Mouse (Mus musculus) heart, adult 8-10 months (tissue): ENCODE measurements around the gene Aurkb. TPM values are rescaled to one million over a fixed set of nuclear protein-coding genes. Genes with fewer than 3 reads are reported as not detected.
"Not testable (repeated sequence)": the region's sequence is repeated elsewhere in the genome, so short reads cannot be mapped to it uniquely, and the experiment has no call there.

Experiments used
- DNase-seq: peaks from one replicate; pipeline ENCODE4 v3.0.0; 2022; ENCODE audit warnings: low spot score
- total RNA-seq, 4 experiments: library from RNA; stranded (reverse); gene quantifications; 2 replicates each; pipeline ENCODE4 v1.2.4; 2022

Gene Aurkb
- total RNA-seq, 4 experiments from 2014 or later = 0.33 to 0.75 TPM; not detected in 2

DNA sequence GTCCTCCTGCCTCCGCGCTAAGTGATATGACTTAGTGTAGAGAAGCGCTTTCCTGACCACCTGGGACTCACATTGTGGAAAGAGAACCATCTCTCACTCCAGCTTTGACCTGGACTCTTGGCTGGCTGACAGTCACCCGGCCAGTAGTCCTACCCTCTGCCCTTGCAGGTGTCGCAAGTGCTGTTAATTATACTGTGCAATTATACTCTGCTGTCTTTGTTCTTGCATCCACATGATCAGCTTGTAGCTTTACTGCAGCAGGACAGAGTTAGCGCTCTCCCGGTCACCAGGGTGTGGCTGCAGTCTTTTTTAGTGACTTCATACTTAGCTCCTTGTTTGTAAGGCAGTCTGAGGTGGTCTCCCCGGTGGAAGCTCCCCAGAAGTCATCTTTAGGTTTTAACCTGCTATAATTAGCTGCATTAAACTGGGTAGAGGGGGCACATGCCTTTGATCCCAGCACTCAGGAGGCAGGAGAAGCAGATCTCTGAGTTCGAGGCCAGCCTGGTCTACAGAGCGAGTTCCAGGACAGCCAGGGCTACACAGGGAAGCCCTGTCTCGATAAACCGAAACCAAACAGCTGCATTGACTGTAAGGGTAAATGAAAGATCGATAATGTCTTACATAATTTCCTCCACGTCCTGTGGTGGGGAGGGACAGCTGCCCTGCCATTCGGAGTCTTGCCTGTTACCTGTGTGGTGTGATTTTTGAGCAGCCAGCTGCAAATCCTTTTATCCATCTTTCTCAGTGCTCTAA is 34.8 kb downstream of the Aurkb start:
- DNase-seq = no peak

DNA sequence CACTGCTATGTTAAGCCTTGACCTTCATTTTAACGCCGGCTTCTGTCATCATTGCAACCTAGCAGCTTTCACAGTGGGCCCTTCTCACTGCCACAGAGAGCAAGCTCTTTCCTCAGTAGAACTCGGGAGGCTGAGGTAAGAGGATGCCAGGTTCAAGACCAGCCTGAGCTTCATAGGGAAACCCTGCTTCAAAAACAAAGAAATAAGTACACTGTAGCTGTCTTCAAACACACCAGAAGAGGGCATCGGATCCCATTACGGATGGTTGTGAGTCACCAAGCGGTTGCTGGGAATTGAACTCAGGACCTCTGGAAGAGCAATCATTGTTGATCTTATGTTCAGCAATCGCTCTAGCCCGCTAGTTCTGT is 35.4 kb downstream of the Aurkb start:
- DNase-seq = no peak

DNA sequence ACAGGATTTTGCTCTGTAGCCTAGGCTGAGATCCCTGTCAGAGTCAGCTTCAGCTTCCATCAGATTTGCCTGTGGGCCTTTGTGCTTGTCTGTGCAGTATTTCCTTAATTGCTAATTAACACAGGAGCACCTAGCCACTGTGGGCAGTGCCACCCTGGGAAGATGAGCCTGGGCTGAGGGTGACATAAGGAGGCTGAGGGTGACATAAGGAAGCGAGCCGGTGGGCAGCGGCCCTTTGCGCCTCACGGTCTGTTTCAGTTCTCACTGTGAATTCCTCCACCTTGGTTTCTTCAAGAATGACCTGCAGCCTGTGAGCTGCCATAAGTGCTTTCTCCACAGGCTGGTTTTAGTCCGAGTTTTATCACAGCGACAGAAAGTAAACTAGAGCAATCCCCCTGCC is 36.2 kb downstream of the Aurkb start:
- DNase-seq = no peak

DNA sequence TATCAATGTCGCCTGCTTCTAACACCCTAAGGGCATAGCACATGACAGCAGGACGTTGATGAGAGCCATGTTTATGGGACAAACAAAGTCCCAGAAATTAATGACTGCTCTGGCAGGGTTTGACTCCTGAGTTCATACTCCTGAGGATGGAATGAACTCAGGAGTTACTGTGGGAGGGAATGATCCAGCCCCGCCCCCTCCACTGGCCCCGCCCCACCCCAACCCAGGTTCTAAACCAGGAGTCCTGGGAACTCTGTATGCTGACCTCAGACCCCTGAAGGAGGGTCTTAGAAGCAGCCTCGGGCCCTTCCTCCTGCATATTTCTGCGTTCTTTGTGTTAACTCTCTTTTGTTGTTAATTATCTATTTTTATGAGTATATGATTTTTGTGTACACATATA is 40.2 kb downstream of the Aurkb start:
- no peak for DNase-seq

DNA sequence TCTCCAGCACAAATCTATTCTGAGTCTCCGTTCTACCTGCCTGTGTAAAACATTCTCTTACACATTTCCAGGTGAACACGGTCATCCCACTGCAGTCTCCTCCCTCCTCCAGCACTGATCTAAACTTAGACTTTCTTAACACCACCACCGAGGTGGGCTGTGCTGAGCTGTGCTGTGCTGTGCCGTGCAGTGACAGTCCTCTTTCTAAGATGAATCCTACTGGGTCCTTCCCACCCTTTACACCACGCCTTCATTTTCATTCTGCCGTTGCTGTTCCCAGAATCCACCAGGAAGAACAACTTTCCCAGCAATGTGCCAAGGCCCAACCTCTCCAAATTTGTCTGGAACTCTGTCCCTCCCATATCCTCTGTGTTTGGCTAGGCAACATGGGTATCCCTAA is 40.9 kb downstream of the Aurkb start:
- DNase-seq = no peak

DNA sequence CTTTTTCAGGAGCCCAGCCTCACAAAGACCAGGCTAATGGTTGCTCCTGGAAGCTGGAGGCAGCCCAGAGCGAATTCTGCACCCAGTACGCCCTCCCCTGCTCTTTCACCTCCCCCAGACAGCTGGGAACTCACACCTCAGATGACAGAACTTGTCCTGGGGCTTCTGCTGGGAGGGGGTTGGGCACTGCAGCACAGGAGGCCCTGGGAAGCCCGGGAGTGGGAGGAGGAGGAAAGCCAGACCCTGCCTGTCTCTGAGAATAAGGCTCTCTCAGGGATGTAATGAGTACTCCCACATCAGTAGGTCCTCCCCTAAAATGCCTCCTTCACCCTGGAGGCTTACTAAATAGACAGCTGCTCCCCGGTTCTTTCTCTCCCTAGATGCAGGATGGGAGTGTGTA is 41.6 kb downstream of the Aurkb start:
- no peak for DNase-seq

DNA sequence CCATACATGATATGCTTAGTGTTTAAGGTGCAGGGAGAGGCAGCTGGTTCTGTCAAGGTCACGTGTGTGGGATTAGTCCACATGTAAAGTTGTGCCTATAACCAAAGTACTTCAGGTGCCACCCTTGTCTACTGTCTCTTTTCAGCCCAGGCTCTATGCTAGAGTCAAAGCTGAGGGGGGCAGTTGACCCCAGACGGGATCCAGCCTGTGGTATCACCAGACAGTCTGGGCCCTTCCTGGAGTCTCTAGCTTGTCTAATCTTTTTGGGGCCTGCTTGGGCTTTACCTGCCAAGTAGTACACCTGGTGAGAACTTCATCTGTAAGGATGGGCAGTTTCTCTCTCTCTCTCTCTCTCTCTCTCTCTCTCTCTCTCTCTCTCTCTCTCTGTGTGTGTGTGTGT is 42.1 kb downstream of the Aurkb start:
- DNase-seq = no peak

DNA sequence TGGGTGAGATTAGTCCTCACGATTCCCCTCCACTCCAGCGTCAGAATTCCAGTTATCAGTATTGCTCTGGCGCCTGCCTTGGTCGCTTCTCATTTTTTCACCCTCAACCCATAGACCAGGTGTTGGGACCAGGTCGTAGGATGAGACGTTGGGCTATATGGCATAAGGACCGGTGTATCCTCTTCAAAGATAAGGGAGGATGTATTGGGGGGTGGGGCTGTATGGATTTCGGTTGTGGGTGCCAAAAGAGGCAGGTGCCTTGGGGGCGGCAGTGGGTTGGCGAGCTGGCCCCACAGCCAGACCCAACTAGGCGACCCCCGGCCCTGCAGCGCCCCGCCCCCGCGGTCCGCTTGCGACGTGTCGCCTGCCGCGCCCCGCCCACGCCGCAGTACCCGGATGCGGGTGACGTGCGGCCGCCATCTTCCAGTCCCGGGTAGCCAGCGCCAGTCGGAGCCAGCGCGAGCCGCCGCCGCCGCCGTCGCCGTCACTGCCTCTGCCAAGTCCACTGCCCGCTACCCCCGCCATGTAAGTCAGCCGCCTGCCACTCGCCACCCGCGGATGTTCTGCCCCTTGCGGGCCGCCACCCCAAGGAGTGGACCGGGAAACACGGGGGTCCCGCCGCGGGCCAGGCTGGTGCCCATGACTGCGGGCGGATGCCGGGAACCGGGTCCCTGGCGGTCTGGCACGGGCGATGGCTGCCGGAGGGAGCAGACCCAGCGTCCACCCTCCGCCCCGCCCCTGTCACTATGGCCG is 42.8 kb downstream of the Aurkb start, which contains the start of gene Vamp2:
Vamp2 (plus strand) TSS at position 388 of the 753 bp plus-strand sequence.
- peak; percentile 89 for DNase-seq

DNA sequence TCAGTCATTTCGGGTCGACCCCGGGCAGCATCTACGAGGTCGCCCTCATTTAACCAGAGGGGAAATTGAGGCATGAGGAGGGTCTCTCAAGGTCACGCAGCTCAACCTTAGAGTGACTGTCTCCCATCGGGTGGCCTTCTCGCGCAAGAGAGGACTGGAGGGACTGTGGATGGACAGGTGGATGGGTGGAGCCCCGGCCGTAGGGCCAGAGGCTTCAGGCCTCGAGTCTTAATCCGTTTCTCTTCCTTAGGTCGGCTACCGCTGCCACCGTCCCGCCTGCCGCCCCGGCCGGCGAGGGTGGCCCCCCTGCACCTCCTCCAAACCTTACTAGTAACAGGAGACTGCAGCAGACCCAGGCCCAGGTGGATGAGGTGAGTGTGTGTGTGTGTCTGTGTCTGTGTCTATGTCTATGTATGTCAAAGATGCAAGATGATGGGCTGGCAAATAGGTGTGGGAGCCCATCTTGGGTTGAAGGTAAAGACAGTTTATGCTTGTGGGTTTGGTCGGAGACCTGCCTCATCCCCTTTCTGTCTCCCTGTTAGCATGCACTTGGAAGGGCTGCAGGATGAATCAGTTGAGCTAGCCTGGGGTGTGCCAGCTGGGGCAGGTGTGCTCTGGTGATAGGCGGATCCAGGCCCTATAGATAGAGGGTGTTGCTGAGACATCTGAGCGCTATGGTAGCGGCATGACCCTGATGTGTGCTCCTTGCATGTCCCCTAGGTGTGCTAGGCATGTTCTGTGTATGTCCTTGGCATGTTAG is 43.6 kb downstream of the Aurkb start:
- no peak for DNase-seq

DNA sequence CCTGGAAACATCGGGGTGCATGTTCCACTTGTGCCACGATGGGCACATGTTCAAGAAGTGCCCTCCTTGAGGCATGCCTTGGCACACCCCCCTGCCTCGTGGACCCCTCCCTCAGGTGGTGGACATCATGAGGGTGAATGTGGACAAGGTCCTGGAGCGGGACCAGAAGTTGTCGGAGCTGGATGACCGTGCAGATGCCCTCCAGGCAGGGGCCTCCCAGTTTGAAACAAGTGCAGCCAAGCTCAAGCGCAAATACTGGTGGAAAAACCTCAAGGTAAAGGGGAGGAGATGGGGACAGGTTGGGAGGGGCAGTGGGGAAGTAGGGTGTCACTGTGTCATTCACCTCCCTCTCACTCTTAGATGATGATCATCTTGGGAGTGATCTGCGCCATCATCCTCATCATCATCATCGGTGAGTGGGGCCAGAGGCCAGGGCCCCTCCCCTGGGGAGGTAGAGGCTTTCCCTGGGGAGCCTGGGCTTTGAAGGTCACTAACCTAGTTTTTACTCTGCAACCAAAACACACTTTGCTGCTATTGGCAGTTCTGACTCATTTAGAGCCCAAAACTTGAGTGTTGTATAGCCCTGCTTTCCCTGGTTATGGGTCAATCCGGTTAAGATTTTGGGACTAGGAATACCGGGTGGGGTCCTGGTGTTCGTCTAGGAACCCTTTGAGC is 44.3 kb downstream of the Aurkb start:
- no peak for DNase-seq

DNA sequence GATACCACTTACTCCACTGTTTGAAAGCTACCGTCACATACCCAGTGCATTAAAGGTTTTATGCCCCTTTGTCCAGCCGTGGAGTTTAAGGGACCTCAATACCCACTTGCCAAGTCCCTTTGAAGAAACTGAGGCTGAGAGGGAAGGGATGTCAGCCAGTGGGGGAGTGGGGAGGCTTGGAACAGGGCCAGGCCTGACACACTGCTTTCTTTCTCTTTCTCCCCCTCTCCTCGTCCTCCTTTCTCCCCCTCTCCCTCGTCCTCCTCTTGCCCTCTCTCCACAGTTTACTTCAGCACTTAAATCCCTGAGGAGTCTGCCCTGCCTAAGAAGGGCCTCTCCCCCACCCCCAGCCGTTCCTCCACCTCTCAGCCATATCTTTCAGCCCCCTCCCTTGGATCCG is 44.9 kb downstream of the Aurkb start:
- no peak for DNase-seq

DNA sequence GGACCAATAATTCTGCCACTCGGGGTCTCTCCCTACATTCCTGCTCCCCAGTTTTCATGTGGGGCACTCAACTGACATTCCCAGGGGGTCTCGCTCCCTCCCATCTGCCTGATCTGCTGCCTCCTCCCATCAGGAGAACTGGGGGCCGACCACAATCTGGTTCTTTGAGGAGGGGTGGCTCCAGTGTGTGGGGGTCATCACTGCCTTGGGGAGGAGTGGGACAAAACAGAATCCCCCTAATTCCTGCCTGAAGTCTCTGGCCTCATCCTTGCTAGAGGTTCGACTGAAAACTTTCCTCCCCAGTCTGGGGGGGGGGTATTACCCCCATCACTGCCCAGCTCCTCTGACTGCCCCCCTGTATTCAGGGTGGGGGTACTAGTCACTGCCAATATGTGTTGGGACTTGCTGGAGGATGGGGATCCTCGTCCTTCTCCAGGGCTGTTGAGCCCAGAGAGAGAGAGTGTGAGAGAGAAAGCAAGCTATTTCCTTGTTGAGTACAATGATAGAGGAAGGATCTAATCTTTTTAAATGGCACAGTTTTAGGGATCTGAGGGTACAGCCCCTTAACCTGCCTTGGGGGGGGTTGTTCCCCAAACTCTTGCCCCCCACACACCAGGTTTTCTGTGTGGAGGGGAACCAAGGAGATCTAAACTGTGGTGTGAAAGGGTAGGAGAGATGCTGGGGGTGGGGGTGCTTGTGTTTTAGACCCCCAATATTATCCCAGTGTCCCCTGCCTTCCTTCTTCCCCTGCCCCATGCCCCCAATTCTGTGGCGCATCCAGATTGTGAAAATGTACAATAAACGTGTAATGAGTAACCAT is 46.3 kb downstream of the Aurkb start:
- DNase-seq = no peak

DNA sequence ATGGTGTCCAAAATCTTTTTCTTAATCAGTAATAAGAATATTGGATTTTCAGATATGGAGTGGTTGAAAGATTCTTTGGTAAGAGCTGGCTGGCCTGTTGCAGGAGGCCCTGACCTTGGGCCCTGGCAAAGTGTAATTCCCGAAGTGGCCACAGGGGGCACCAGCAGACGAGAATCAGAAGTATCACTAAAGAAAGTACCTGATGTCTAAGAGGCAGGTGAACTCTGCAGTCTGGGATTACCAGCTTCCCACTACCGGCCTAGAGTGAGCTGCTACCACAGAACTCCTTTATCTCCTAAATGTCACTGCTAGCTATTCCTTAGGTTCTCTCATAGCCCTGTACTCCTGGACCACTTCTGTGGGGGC is 46.9 kb downstream of the Aurkb start:
- peak; percentile 88 for DNase-seq

DNA sequence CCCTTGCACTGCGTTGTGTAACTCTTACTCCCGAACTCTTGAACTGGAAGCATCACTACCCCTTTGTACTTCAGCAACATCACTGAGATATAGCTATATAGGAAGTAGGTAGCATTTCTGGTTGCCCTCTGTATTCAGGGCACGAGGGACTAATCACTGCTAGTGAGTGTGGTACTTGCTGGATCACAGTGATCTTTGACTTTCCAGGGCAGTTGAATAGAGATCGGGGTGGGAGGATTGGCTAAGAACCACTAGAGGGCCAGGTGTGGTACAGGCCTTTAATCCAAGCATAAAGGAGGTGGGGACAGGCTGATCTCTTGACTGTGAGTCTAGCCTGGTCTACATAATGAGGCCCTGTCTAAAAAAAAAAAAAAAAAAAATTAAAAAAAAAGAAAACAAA is 47.4 kb downstream of the Aurkb start:
- no peak for DNase-seq

DNA sequence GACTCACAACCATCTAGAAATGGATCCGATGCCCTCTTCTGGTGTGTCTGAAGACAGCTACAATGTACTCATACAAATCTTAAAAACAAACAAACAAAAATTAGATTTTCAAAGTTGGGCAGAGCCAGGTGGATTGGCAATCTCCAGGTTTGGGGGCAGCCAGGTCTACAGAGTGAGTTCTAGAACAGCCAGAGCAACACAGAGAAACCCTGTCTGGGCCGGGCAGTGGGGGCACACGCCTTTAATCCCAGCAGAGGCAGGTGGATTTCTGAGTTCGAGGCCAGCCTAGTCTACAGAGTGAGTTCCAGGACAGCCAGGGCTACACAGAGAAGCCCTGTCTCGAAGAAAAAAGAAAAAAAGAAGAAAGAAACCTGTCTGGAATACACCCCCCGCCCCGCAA is 48.4 kb downstream of the Aurkb start:
- not testable (repeated sequence) for DNase-seq

DNA sequence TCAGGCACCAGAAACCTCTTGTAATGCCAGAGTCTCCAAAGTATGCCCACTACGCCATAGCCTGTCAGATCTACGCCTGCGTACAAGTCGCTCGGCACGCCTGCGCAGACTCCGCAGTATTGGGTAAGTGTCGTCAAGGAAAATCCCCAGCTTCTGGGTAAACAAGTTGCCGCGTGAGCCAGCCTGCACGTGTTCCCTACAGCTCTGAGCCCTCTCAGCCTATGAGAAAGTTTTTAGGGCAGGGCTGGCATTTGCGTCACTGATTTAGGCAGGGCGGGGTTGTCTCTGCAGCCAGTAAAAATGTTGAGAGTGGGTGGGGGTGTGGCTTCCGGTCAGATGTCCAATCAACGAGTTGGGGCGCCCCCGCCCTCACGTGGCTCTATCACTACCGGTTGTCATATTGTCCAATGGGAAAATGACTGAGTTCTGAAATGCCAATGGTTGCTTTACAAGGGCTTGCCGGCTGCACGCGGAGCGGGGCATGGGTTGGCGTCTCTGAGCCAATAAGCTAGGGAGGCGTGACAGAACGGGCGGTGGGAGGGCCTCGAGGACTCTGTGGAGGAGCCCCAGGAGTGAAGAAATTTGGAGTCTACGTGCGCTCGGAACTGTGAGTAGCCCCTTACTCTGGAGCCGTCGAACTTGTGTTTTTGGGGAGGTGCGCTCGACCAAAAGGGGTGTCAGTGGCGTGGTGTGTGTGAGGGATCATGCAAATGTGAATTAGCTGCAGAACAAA is 49.4 kb downstream of the Aurkb start, which contains the start of gene Per1:
Per1 (plus strand) TSS at position 521 of the 733 bp plus-strand sequence.
- peak; percentile 100 for DNase-seq

DNA sequence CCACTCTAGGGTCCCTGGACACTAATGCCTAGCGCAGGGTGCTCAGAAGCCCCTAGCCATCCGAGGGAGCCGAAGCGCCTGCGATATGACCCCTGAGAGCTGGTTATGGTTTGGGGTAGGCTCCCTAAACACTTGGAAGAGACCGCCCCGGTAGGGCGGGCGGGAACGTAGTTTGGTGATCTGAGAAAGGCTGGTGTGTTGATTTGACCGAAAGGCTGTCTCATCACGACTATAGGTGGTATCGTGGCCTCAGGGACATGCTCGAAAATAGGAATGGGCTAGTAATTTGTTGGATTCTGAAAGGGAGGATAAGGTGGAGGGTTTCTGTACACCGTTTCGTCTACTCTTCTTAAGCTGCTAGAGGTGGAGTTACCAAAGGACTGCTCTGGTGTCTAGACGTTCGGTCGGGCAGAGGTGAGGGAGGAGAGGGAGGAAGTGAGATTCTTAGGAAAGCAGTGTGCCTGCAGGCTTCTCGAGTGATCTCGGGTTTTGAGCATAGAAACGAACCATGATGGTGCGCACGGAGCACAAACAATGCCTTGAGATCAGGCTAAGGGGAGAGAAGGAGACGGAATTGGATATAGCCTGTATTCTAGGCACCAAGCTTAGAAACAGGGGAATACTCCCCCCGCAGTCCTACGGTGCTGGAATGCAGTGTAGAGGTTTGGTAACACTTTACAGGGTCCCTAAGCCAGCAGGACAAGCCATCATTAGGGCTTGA is 50.2 kb downstream of the Aurkb start:
- DNase-seq = peak; percentile 60

DNA sequence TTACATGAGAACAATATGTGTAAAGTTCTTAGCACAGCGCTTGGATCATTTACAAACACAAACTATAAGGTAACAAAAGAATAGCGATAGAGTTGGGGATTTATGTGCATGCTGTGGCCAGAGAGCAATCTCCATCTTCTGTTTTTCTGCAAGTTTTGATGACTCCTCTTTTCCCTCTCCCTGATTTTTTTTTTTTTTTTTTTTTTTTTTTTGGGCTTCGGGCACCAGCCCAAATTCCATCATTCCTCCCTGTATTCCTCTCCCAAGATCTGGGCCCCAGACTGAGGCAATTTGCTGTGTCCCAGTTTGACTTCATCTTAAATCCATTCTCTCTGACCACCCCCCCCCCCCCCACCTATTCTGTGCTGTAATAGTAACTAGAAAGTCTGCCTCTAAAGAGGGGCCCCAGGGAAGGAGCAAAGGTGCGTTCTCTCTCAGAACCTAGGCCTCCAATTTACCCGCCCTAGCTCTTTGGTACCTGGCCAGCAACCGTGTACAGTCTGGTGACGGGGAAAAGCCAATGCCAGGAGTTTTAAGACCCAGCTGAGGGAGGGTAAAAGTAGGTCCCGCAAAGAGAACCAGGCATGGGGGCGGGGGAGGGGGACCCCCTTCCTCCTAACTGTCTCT is 51.0 kb downstream of the Aurkb start:
- DNase-seq = no peak
